Mouse (Mus musculus): ENCODE measurements around the gene Myo3a. TPM values are rescaled to one million over a fixed set of nuclear protein-coding genes. Genes with fewer than 3 reads are reported as not detected.

Gene Myo3a
- polyA plus RNA-seq, 1 experiment from 2014 or later = 0.04 TPM

GRCm38 (mm10) chr2:22623111-22624070, 396.1 kb downstream of the Myo3a start:
- peak overlapping the region; percentile 40 for H3K27ac ChIP-seq (replicated peaks)
- H3K36me3 ChIP-seq (replicated peaks) = no peaks in the 10 kb centered on the region
- H3K27me3 ChIP-seq (replicated peaks; ENCODE audit: low read depth, poor library complexity, severe bottlenecking) = peaks cover 100% of the 10 kb centered on the region
- H3K4me1 ChIP-seq = peaks cover 33% of the 10 kb centered on the region
- H3K4me3 ChIP-seq = peak overlapping the region; percentile 55
- no peaks in the 10 kb centered on the region for H3K9me3 ChIP-seq
- DNase-seq (ENCODE audit: low spot score) = peak; percentile 50
- under 1% methylated on average over 60 of the region's 60 CpGs for WGBS

GRCm38 (mm10) chr2:22624188-22624975, 397.1 kb downstream of the Myo3a start:
- 3% methylated on average over 27 of the region's 27 CpGs for WGBS
- H3K36me3 ChIP-seq (replicated peaks) = no peaks in the 10 kb centered on the region
- H3K9me3 ChIP-seq = no peaks in the 10 kb centered on the region
- DNase-seq (ENCODE audit: low spot score) = peak; percentile 35
- peaks cover 33% of the 10 kb centered on the region for H3K4me1 ChIP-seq
- H3K27ac ChIP-seq (replicated peaks) = no peak overlapping the region
- H3K27me3 ChIP-seq (replicated peaks; ENCODE audit: low read depth, poor library complexity, severe bottlenecking) = peaks cover 98% of the 10 kb centered on the region
- peak overlapping the region; percentile 55 for H3K4me3 ChIP-seq

- DNase-seq (ENCODE audit: low spot score) = peak; percentile 9
- WGBS = 9% methylated on average over 16 of the region's 16 CpGs
- Histone ChIP-seq H3K9me3 (no peaks in the 10 kb centered on the region), H3K4me3 (no peak overlapping the region), H3K36me3 (replicated peaks) (no peaks in the 10 kb centered on the region), H3K27ac (replicated peaks) (no peak overlapping the region), H3K4me1 (peaks cover 33% of the 10 kb centered on the region), H3K27me3 (replicated peaks; ENCODE audit: low read depth, poor library complexity, severe bottlenecking) (peaks cover 88% of the 10 kb centered on the region)
These were observed 398.0 kb downstream of the Myo3a start for GRCm38 (mm10) chr2:22625096-22625960.

DNA sequence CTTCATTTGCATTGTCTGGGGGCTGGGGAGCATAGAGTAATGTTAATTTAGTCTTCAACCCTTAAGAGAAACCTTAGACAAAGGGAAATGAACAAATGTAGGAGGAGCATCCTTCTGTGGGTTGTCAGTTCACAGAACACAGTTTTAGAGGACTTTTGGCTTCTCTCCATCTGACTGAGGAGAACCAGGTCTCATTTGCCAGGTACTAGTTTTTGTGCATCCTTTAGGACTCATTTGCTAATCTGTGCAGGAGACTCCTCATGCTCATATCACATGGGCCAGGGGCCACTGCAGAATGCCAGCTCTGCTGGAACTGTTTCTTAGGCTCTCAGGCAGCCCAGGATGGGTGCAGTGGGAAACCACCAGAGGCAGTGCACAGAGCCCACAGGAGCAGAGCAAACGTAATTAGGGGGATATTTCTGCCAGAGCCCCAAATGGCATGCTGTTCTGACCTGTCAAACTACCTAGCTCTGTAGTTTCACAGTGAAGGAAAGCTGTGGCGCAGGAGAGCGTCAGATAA, 399.9 kb downstream of the Myo3a start:
- no peaks in the 10 kb centered on the region for H3K36me3 ChIP-seq (replicated peaks)
- no peaks in the 10 kb centered on the region for H3K9me3 ChIP-seq
- H3K4me3 ChIP-seq = no peak overlapping the region
- H3K4me1 ChIP-seq = peaks cover 18% of the 10 kb centered on the region
- 26% methylated on average over 3 of the region's 3 CpGs for WGBS
- H3K27ac ChIP-seq (replicated peaks) = no peak overlapping the region
- H3K27me3 ChIP-seq (replicated peaks; ENCODE audit: low read depth, poor library complexity, severe bottlenecking) = peaks cover 70% of the 10 kb centered on the region
- DNase-seq (ENCODE audit: low spot score) = peak; percentile 9

GRCm38 (mm10) chr2:22627819-22628432, 400.6 kb downstream of the Myo3a start:
- peaks cover 62% of the 10 kb centered on the region for H3K27me3 ChIP-seq (replicated peaks; ENCODE audit: low read depth, poor library complexity, severe bottlenecking)
- 25% methylated on average over 5 of the region's 5 CpGs for WGBS
- no peak overlapping the region for H3K27ac ChIP-seq (replicated peaks)
- no peaks in the 10 kb centered on the region for H3K36me3 ChIP-seq (replicated peaks)
- H3K4me3 ChIP-seq = no peak overlapping the region
- H3K4me1 ChIP-seq = peaks cover 11% of the 10 kb centered on the region
- H3K9me3 ChIP-seq = no peaks in the 10 kb centered on the region
- no peak for DNase-seq (ENCODE audit: low spot score)

DNA sequence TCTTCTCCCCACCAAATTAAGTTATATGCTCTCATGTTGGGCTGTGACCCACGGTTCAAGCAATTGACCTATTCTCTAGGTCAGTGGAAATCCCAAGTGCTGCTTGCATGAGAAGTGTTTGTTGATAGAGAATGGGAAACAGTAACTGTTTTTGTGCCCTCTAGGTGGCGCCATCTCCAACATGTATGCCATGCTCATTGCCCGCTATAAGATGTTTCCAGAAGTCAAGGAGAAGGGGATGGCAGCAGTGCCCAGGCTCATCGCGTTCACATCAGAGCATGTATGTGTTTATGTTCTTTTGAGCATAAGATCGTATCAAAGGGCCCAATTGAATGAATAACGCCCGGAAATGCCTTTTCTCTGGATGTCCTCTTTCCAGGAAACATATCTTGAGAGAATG, 407.5 kb downstream of the Myo3a start:
- H3K4me1 ChIP-seq = no peaks in the 10 kb centered on the region
- H3K27me3 ChIP-seq (replicated peaks; ENCODE audit: low read depth, poor library complexity, severe bottlenecking) = no peaks in the 10 kb centered on the region
- H3K9me3 ChIP-seq = no peaks in the 10 kb centered on the region
- WGBS = 44% methylated on average over 8 of the region's 8 CpGs
- H3K4me3 ChIP-seq = no peak overlapping the region
- no peaks in the 10 kb centered on the region for H3K36me3 ChIP-seq (replicated peaks)
- peak; percentile 25 for DNase-seq (ENCODE audit: low spot score)
- no peak overlapping the region for H3K27ac ChIP-seq (replicated peaks)

DNA sequence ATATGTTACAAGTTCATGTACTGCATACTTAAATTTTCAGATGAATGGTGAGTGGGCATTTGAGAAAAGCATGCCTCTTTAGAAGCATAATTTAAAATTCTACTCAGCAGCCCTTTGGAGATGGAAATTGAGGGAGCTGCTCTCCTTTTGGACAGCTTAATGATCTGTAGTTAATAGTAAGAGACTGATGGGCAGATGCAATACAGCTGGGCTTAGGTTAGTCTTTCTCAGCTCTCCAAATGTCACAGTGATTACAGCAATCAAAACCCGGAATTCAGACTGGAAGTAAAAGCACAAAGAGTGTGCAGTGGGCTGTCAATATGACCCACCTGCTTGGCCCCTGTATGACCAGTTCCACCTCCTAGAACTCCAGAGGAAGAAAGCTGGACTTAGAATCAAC, 418.8 kb downstream of the Myo3a start:
- DNase-seq (ENCODE audit: low spot score) = no peak
- Histone ChIP-seq H3K27ac (replicated peaks) (no peak overlapping the region), H3K27me3 (replicated peaks; ENCODE audit: low read depth, poor library complexity, severe bottlenecking) (no peaks in the 10 kb centered on the region), H3K4me3 (no peak overlapping the region), H3K36me3 (replicated peaks) (no peaks in the 10 kb centered on the region), H3K9me3 (no peaks in the 10 kb centered on the region), H3K4me1 (no peaks in the 10 kb centered on the region)
- WGBS = 40% methylated on average over 1 of the region's 1 CpGs

DNA sequence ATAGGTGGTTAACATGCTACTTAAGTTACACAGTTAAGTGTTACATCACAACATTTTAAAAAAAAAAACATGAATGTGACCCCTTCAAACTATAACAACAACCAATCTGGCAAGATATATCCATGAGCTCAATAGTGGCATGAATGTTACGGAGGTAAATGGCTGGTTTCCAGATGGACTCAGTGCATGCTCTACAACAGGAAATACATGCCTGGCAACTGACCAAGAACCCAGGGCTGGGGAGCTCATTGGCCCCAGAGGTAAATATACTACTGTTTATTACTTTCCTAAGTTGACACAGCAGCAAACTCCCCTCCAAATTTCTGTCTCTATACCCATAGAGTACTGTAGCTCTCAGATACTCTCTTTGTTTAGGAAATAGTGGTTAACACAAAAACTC, 421.1 kb downstream of the Myo3a start:
- H3K27me3 ChIP-seq (replicated peaks; ENCODE audit: low read depth, poor library complexity, severe bottlenecking) = no peaks in the 10 kb centered on the region
- no peaks in the 10 kb centered on the region for H3K4me1 ChIP-seq
- H3K4me3 ChIP-seq = no peak overlapping the region
- no peaks in the 10 kb centered on the region for H3K9me3 ChIP-seq
- no peak overlapping the region for H3K27ac ChIP-seq (replicated peaks)
- H3K36me3 ChIP-seq (replicated peaks) = no peaks in the 10 kb centered on the region
- no peak for DNase-seq (ENCODE audit: low spot score)
- WGBS = 88% methylated on average over 1 of the region's 1 CpGs

DNA sequence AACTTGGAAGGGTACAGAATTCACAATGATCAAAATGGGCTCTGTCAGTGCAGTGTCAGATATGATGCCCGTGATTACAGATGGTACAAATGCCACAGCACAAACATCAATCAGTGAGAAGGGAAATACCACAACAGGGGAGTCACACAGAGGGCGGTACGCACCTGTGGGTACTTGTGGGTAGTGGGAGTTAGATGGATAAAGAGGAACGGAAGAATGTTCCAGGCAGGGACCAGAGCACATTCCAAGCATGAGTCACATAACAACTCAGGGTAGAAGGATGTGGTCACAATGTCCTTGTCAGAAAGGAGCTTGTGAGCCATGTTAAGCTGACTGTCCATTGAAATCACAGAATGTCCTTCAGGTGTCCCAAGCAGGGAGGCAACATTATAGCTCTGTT, 424.5 kb downstream of the Myo3a start:
- no peaks in the 10 kb centered on the region for H3K4me1 ChIP-seq
- H3K36me3 ChIP-seq (replicated peaks) = no peaks in the 10 kb centered on the region
- WGBS = 91% methylated on average over 4 of the region's 4 CpGs
- H3K27ac ChIP-seq (replicated peaks) = no peak overlapping the region
- no peaks in the 10 kb centered on the region for H3K9me3 ChIP-seq
- no peak for DNase-seq (ENCODE audit: low spot score)
- no peaks in the 10 kb centered on the region for H3K27me3 ChIP-seq (replicated peaks; ENCODE audit: low read depth, poor library complexity, severe bottlenecking)
- H3K4me3 ChIP-seq = no peak overlapping the region

GRCm38 (mm10) chr2:22663731-22664130, 436.4 kb downstream of the Myo3a start:
- 75% methylated on average over 1 of the region's 1 CpGs for WGBS

More at GRCm38 (mm10) chr2:22663731-22664130, 436.4 kb downstream of the Myo3a start:
- no peaks in the 10 kb centered on the region for H3K9me3 ChIP-seq
- no peak overlapping the region for H3K4me3 ChIP-seq
- H3K36me3 ChIP-seq (replicated peaks) = no peaks in the 10 kb centered on the region
- DNase-seq (ENCODE audit: low spot score) = no peak
- no peaks in the 10 kb centered on the region for H3K4me1 ChIP-seq
- no peak overlapping the region for H3K27ac ChIP-seq (replicated peaks)
- H3K27me3 ChIP-seq (replicated peaks; ENCODE audit: low read depth, poor library complexity, severe bottlenecking) = no peaks in the 10 kb centered on the region
